Comparison of ENCODE assay signal across 9 mouse cellular contexts in genomic region chr5:66746761-66747160, GRCm38 (mm10). TPM values are rescaled to one million over a fixed set of nuclear protein-coding genes. Genes with fewer than 3 reads are reported as not detected.
A peak's percentile ranks its signal among the peaks of the same experiment; 100 is the strongest.
DNase-seq lines count a peak whose midpoint lies in the region; ATAC-seq and TF ChIP-seq lines count a peak whose summit lies in the region.
"Had no signal": no experiment of that assay in that cellular context is flagged by ENCODE, and none has a peak within 500 bp of the region (broad histone marks: within the 10 kb centered on the region; RNA-seq: fewer than 3 reads in every experiment).

No protein-coding gene starts in this region.

- 0 out of 2 replicates have a peak overlapping the region, but pooled peaks have one; percentile 60 for H3K9ac ChIP-seq in lung, postnatal 0 days (replicated peaks; ENCODE audit: low read depth)
- peak overlapping the region; percentile 69 for H3K9ac ChIP-seq in limb, embryonic 14.5 days (ENCODE audit: low read depth, low read length, severe bottlenecking)
- no peak overlapping the region for H3K9ac ChIP-seq in stomach, postnatal 0 days (ENCODE audit: low read length)

- TF ChIP-seq EP300 in lung, postnatal 0 days (IDR thresholded peaks at IDR 0.05), result no peak
- no peak for TF ChIP-seq EP300 in stomach, postnatal 0 days (optimal IDR thresholded peaks at IDR 0.05)

- no peak for TF ChIP-seq CTCF in cerebellum, adult 2 months (IDR thresholded peaks at IDR 0.05; ENCODE audit: borderline replicate concordance, insufficient read depth, low read depth, low read length)
- no peak for TF ChIP-seq CTCF in lung, postnatal 0 days (IDR thresholded peaks at IDR 0.05)
- no peak for TF ChIP-seq CTCF in stomach, postnatal 0 days (IDR thresholded peaks at IDR 0.05; ENCODE audit: low read depth)

- no peaks in the 10 kb centered on the region for H3K27me3 ChIP-seq in cerebellum, adult 2 months (ENCODE audit: control insufficient read depth, insufficient read depth, low read length)
- no peaks in the 10 kb centered on the region for H3K27me3 ChIP-seq in lung, postnatal 0 days (replicated peaks; ENCODE audit: insufficient read depth, low read length)
- peaks cover 13% of the 10 kb centered on the region; the same call in 1 of the 2 replicates for H3K27me3 ChIP-seq in limb, embryonic 14.5 days (ENCODE audit: control insufficient read depth, insufficient read depth, low read length)
- peaks cover 10% of the 10 kb centered on the region; the same call in 1 of the 2 replicates for H3K27me3 ChIP-seq in stomach, postnatal 0 days (ENCODE audit: control insufficient read depth, insufficient read depth, low read length)

- no peak for ATAC-seq in lung, postnatal 0 days
- no peak for ATAC-seq in limb, embryonic 14.5 days (ENCODE audit: low FRiP score, low read depth)
- no peak for ATAC-seq in stomach, postnatal 0 days (ENCODE audit: low FRiP score, low TSS enrichment)

- H3K9me3 ChIP-seq in lung, postnatal 0 days (ENCODE audit: low read length), result no peaks in the 10 kb centered on the region
- H3K9me3 ChIP-seq in limb, embryonic 14.5 days (ENCODE audit: control insufficient read depth, low read length), result no peaks in the 10 kb centered on the region
- H3K9me3 ChIP-seq in stomach, postnatal 0 days (ENCODE audit: control insufficient read depth, low read length), result no peaks in the 10 kb centered on the region

- no peak for TF ChIP-seq POLR2A in cerebellum, adult 2 months (IDR thresholded peaks at IDR 0.05; ENCODE audit: borderline replicate concordance, insufficient read depth, low read length)
- TF ChIP-seq POLR2A in limb, embryonic 14.5 days (IDR thresholded peaks at IDR 0.05; ENCODE audit: borderline replicate concordance, extremely low read depth, insufficient read depth, insufficient read length), result no peak

- DNase-seq in cerebellum, adult 2 months, result no peak
- DNase-seq in cerebellum, postnatal 14 days, result no peak
- DNase-seq in lung, postnatal 0 days (ENCODE audit: low spot score), result no peak
- DNase-seq in lung, adult 18-20 months, result no peak
- DNase-seq in limb, embryonic 14.5 days (ENCODE audit: low spot score), result no peak
- DNase-seq in stomach, postnatal 0 days (ENCODE audit: low spot score), result no peak
- no peak for DNase-seq in gastrocnemius, adult 18-20 months (ENCODE audit: low spot score)
- no peak for DNase-seq in cerebellum, adult 8-10 months

- no peaks in the 10 kb centered on the region for H3K36me3 ChIP-seq in lung, postnatal 0 days (ENCODE audit: insufficient read depth, low read length)
- no peaks in the 10 kb centered on the region for H3K36me3 ChIP-seq in limb, embryonic 14.5 days (ENCODE audit: control insufficient read depth, insufficient read depth, low read length)
- H3K36me3 ChIP-seq in stomach, postnatal 0 days (ENCODE audit: control insufficient read depth, insufficient read depth, low read length), result no peaks in the 10 kb centered on the region

- peak overlapping the region; percentile 92 for H3K4me2 ChIP-seq in lung, postnatal 0 days (replicated peaks; ENCODE audit: low read depth, low read length)
- H3K4me2 ChIP-seq in limb, embryonic 14.5 days (replicated peaks; ENCODE audit: low read depth, low read length, severe bottlenecking), result peak overlapping the region; percentile 94
- H3K4me2 ChIP-seq in stomach, postnatal 0 days (replicated peaks; ENCODE audit: low read depth), result peak overlapping the region; percentile 95

- H3K4me1 ChIP-seq in cerebellum, adult 2 months (ENCODE audit: control insufficient read depth, insufficient read depth, low read length), result peaks cover 14% of the 10 kb centered on the region
- peaks cover 4% of the 10 kb centered on the region for H3K4me1 ChIP-seq in lung, postnatal 0 days (ENCODE audit: insufficient read depth, low read depth, low read length)
- peaks cover 35% of the 10 kb centered on the region for H3K4me1 ChIP-seq in limb, embryonic 14.5 days (ENCODE audit: control insufficient read depth, insufficient read depth, low read length)
- H3K4me1 ChIP-seq in stomach, postnatal 0 days (replicated peaks; ENCODE audit: control insufficient read depth, insufficient read depth), result 0 out of 2 replicates have a peak, but pooled peaks cover 2% of the 10 kb centered on the region

- WGBS in cerebellum, adult 2 months, result 18% methylated on average over 11 of the region's 11 CpGs
- WGBS in lung, postnatal 0 days, result 12% methylated on average over 11 of the region's 11 CpGs
- WGBS in limb, embryonic 14.5 days, result 13% methylated on average over 11 of the region's 11 CpGs
- 17% methylated on average over 11 of the region's 11 CpGs for WGBS in stomach, postnatal 0 days

- H3K4me3 ChIP-seq in cerebellum, adult 2 months (replicated peaks; ENCODE audit: insufficient read depth, low read depth, low read length), result peak overlapping the region; percentile 75
- H3K4me3 ChIP-seq in lung, postnatal 0 days (ENCODE audit: low read depth, low read length), result peak overlapping the region; percentile 72
- peak overlapping the region; percentile 67 for H3K4me3 ChIP-seq in limb, embryonic 14.5 days (replicated peaks; ENCODE audit: low read length)
- peak overlapping the region; percentile 55 for H3K4me3 ChIP-seq in stomach, postnatal 0 days (ENCODE audit: low read depth, low read length)
- H3K4me3 ChIP-seq: erythroblast, embryonic 14.5 days had no signal

- peak overlapping the region; percentile 87 for H3K27ac ChIP-seq in cerebellum, adult 2 months (ENCODE audit: insufficient read depth, low read length)
- H3K27ac ChIP-seq in lung, postnatal 0 days (ENCODE audit: low read length), result peak overlapping the region; percentile 52; the same call in 1 of the 2 replicates
- H3K27ac ChIP-seq in limb, embryonic 14.5 days (replicated peaks; ENCODE audit: low read depth, low read length), result no peak overlapping the region; the same call in 1 of the 2 replicates
- no peak overlapping the region for H3K27ac ChIP-seq in stomach, postnatal 0 days (replicated peaks)

RNA-seq across cellular contexts. Expression of gene Limch1, which starts 1.1 kb away (rescaled TPM):
- polyA plus RNA-seq in cerebellum, adult 2 months (2012; rRNA removed), result 66.2 and 68.1 TPM in 2 replicates
- polyA plus RNA-seq in lung, postnatal 0 days (2015; fragmentation: Nextera tagmentation; extraction: Ambion mirVana), result 368 and 398 TPM in 2 replicates
- polyA plus RNA-seq in limb, embryonic 14.5 days (2012; rRNA removed), result 40.0 and 44.4 TPM in 2 replicates
- polyA plus RNA-seq in limb, embryonic 14.5 days (2014; fragmentation: Nextera tagmentation; extraction: Ambion mirVana), result 85.3 and 98.4 TPM in 2 replicates
- polyA plus RNA-seq in stomach, postnatal 0 days (2015; fragmentation: Nextera tagmentation; extraction: Ambion mirVana), result 6.1 and 6.3 TPM in 2 replicates
- total RNA-seq in gastrocnemius, adult 18-20 months (2021), result 100 to 1,000 TPM; 111 to 119 TPM
- polyA plus RNA-seq: erythroblast, embryonic 14.5 days had no signal

Comparison
In these comparisons a context has a peak if more than half of its experiments do, and no peak if none do; other contexts are left out.
1. H3K27ac ChIP-seq: peak in cerebellum, adult 2 months (single experiment) and lung, postnatal 0 days (single experiment); none in limb, embryonic 14.5 days (single experiment) and stomach, postnatal 0 days (single experiment).
2. Peak in every context shown above with its lines, with median percentiles within 50 percentile points of each other: H3K4me3 ChIP-seq and H3K4me2 ChIP-seq.